Mouse (Mus musculus) kidney, postnatal 0 days (tissue): ENCODE results near the gene Gm45837. TPM values are rescaled to one million over a fixed set of nuclear protein-coding genes. Genes with fewer than 3 reads are reported as not detected.
A peak's percentile ranks its signal among the peaks of the same experiment; 100 is the strongest.

Experiments
- ATAC-seq: fragments of 200-750 bp; cut with Nextera tagmentation; replicated peaks from 2 replicates; pipeline ENCODE4 v1.8.0; 2017; ENCODE audit warnings: low read depth, moderate number of reproducible peaks, moderate TSS enrichment, moderate library complexity; ENCODE audit not compliant: low FRiP score
- DNase-seq: peaks from one replicate; pipeline ENCODE4 v3.0.0-alpha.2; 2016; ENCODE audit warnings: low spot score
- H3K27ac ChIP-seq: fragments of 300-500 bp; sonication (generic); 2 replicates; pipeline ENCODE4 v1.5.1; 2014; ENCODE audit warnings: mild to moderate bottlenecking
- H3K27me3 ChIP-seq: fragments of 300-500 bp; sonication (generic); 2 replicates; pipeline ENCODE4 v1.6.1; 2014; ENCODE audit warnings: low read length, mixed read lengths; ENCODE audit not compliant: insufficient read depth
- H3K36me3 ChIP-seq: fragments of 300-500 bp; sonication (generic); 2 replicates; pipeline ENCODE4 v1.6.1; 2014; ENCODE audit warnings: low read length, mixed read lengths; ENCODE audit not compliant: insufficient read depth
- H3K4me1 ChIP-seq: fragments of 300-500 bp; sonication (generic); replicated peaks from 2 replicates; pipeline ENCODE4 v1.6.1; 2014; ENCODE audit warnings: antibody characterized with exemption, low read length, mixed read lengths; ENCODE audit not compliant: insufficient read depth
- H3K4me2 ChIP-seq: fragments of 300-500 bp; sonication (generic); 2 replicates; pipeline ENCODE4 v1.6.1; 2014; ENCODE audit warnings: mild to moderate bottlenecking, low read length, moderate library complexity, mixed read lengths
- H3K4me3 ChIP-seq: fragments of 300-500 bp; sonication (generic); replicated peaks from 2 replicates; pipeline ENCODE4 v1.5.1; 2014; ENCODE audit warnings: low read depth, low read length
- H3K9ac ChIP-seq: fragments of 300-500 bp; sonication (generic); 2 replicates; pipeline ENCODE4 v1.6.1; 2014; ENCODE audit warnings: low read depth, low read length
- H3K9me3 ChIP-seq: fragments of 300-500 bp; sonication (generic); replicated peaks from 2 replicates; pipeline ENCODE4 v1.6.1; 2016; ENCODE audit warnings: low read length, inconsistent platforms, mixed read lengths
- CTCF ChIP-seq: IDR thresholded peaks from 2 replicates; pipeline ENCODE4 v1.5.1; 2016; ENCODE audit warnings: antibody characterized with exemption, low read depth, mild to moderate bottlenecking, moderate library complexity
- WGBS: fragments of 180-500 bp; shearing (Covaris S2); extraction: QIAGEN DNeasy Blood & Tissue Kit; methylation state at CpG from one replicate; pipeline ENCODE4 v1.1.7; 2014; 5-methylcytosine and 5-hydroxymethylcytosine counted together
- polyA plus RNA-seq: library from polyadenylated mRNA; unstranded; fragments of >200 nt; fragmentation: Nextera tagmentation; extraction: Ambion mirVana; gene quantifications from 2 replicates; pipeline ENCODE4 v1.2.1, GENCODE M21; 2015

Gm45837 gene
- polyA plus RNA-seq, 1 experiment from 2014 or later = 4.5 TPM

DNA sequence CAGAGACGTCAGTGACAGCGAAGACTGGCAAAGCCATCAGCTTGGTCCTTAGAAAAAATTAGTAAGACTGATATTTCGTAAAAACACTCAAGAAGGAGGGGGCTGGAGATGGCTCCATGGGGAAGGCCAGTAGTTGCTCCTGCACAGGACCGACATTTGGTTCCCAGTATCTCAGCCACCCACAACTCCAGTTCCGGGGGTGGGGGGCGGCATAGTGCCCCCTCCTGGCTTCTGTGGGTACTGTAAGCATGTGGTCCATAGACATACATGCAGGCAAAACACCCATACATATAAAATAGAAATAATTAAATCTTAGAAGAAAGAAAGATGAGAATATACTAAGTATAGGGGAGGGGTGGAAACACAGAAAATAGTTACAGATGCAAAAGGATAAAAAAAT lies 105.8 kb downstream of the Gm45837 start:
- Histone ChIP-seq H3K27me3 (no peaks in the 10 kb centered on the region), H3K4me3 (no peak overlapping the region), H3K27ac (no peak overlapping the region), H3K4me2 (no peak overlapping the region), H3K4me1 (no peaks in the 10 kb centered on the region), H3K9me3 (no peaks in the 10 kb centered on the region), H3K9ac (no peak overlapping the region), H3K36me3 (no peaks in the 10 kb centered on the region)
- peak; percentile 19; the same call in 1 of the 2 replicates for TF ChIP-seq CTCF
- ATAC-seq (no peak), DNase-seq (no peak)
- WGBS = 66% methylated on average over 6 of the region's 6 CpGs

DNA sequence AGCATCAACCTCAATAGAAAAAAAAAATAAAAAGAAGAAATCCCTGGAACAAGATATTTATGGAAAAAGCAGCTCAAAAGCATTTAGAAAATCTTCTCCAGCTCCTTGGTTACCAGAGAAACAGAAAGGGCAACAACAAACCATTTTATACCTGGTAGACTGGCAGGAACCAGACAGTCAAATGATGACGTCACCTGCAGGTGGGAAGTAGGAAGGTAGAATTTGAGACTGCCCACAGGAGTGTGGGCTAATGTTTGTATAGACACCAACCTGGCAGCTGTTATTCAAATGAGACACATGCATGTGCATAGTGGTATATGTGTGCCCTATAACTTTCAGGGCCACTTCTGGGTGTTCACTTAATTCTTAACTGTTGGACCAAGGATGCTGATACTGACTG lies 111.0 kb downstream of the Gm45837 start:
- ATAC-seq = no peak
- Histone ChIP-seq H3K9me3 (no peaks in the 10 kb centered on the region), H3K4me2 (no peak overlapping the region), H3K36me3 (no peaks in the 10 kb centered on the region), H3K4me1 (no peaks in the 10 kb centered on the region), H3K27ac (no peak overlapping the region), H3K9ac (no peak overlapping the region), H3K4me3 (no peak overlapping the region), H3K27me3 (no peaks in the 10 kb centered on the region)
- TF ChIP-seq CTCF = no peak
- DNase-seq = no peak
- WGBS = 71% methylated on average over 1 of the region's 1 CpGs

DNA sequence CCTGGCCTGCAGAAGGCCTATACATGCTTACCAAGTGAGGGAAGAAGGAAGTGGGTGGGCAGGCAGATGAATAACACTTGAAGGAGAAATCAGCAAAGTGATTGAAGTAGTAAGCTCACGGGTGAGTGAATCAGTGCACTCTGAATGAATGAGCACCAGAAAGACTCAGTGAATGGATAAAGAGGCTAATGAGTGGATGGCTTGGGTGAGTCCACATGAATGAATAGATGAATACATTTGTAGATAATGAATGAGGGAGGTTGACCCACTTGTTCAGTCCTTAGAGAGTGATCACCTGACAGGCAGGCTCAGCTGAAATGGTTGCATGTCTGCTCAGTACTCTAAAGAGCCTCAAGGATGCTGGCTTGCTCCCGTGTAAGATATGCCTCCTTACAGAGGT lies 112.5 kb downstream of the Gm45837 start:
- Histone ChIP-seq H3K4me1 (no peaks in the 10 kb centered on the region), H3K4me2 (no peak overlapping the region), H3K9ac (no peak overlapping the region), H3K27ac (no peak overlapping the region), H3K36me3 (no peaks in the 10 kb centered on the region), H3K27me3 (no peaks in the 10 kb centered on the region), H3K9me3 (no peaks in the 10 kb centered on the region), H3K4me3 (no peak overlapping the region)
- no peak for DNase-seq
- 63% methylated on average over 2 of the region's 2 CpGs for WGBS
- no peak for TF ChIP-seq CTCF
- no peak for ATAC-seq

DNA sequence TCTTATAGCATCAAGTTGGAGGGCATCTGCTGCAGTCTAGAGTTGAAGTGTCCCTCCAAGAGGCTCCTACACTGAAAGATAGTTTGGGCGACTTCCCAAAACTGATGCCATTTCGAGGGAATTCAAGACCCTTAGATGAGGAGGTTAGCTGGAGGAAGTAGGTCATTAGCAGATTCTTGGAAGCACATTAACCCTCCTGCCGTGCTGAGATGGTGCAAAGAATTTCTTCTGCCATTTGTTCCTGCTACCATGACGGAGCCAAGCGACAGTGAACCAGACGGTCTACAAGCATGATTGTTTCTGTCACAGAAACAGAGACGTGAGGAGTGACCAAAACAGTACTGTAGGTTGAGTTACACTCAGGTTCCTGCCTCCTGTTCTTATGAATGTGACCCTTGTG lies 115.8 kb downstream of the Gm45837 start:
- Histone ChIP-seq H3K4me2 (no peak overlapping the region), H3K9me3 (no peaks in the 10 kb centered on the region), H3K27me3 (no peaks in the 10 kb centered on the region), H3K4me3 (no peak overlapping the region), H3K9ac (no peak overlapping the region), H3K4me1 (no peaks in the 10 kb centered on the region), H3K36me3 (no peaks in the 10 kb centered on the region), H3K27ac (no peak overlapping the region)
- WGBS = 45% methylated on average over 7 of the region's 7 CpGs
- no peak for DNase-seq
- no peak for ATAC-seq
- TF ChIP-seq CTCF = no peak

DNA sequence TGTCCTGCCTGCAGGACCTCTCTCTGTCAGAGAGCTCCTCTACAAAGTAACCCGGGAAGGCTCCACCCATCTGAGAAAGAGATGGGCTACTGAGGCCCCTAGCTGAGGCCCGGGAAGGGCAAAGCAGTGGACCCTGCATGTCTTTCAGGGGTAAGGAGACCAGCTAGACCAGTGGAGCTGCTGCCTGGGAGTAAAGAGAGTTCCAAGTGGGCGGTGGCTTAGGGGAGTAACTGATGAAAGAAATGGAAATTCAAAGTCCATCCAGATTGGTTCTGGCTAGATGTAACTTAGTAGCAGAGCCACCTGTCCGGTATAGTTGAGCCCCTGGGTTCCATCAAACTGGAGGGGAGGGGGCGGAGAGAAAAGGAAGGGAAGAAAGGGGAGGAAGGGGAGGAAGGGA lies 123.7 kb downstream of the Gm45837 start:
- H3K4me2 ChIP-seq = no peak overlapping the region
- no peaks in the 10 kb centered on the region for H3K27me3 ChIP-seq
- TF ChIP-seq CTCF = no peak
- no peaks in the 10 kb centered on the region for H3K4me1 ChIP-seq
- no peak overlapping the region for H3K27ac ChIP-seq
- H3K4me3 ChIP-seq = no peak overlapping the region
- H3K9ac ChIP-seq = no peak overlapping the region
- H3K36me3 ChIP-seq = no peaks in the 10 kb centered on the region
- no peaks in the 10 kb centered on the region for H3K9me3 ChIP-seq
- ATAC-seq (no peak), DNase-seq (no peak)
- 14% methylated on average over 5 of the region's 5 CpGs for WGBS

DNA sequence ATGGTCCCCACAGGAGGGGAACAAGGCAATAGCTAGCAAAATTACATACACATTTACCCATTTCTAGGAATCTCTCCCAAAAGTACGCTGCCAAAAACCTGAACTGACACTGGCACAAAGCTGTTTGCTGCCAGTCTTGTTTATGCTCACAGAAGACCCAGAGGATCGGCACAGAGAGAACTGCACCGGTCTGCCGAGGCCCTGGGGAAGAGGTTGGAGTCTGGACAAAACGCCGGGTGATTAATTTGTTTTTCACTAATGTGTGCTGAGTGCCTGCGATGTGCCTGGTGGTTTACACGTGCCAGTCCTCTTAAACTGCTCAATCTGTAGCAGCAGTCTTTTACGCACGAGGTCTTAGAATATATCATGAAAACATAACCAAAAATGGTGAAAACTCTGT lies 124.4 kb downstream of the Gm45837 start:
- H3K9ac ChIP-seq = no peak overlapping the region
- no peak overlapping the region for H3K4me2 ChIP-seq
- H3K36me3 ChIP-seq = no peaks in the 10 kb centered on the region
- no peak for TF ChIP-seq CTCF
- no peaks in the 10 kb centered on the region for H3K4me1 ChIP-seq
- H3K27ac ChIP-seq = no peak overlapping the region
- H3K9me3 ChIP-seq = no peaks in the 10 kb centered on the region
- H3K27me3 ChIP-seq = no peaks in the 10 kb centered on the region
- 68% methylated on average over 10 of the region's 10 CpGs for WGBS
- no peak overlapping the region for H3K4me3 ChIP-seq
- ATAC-seq (no peak), DNase-seq (no peak)

DNA sequence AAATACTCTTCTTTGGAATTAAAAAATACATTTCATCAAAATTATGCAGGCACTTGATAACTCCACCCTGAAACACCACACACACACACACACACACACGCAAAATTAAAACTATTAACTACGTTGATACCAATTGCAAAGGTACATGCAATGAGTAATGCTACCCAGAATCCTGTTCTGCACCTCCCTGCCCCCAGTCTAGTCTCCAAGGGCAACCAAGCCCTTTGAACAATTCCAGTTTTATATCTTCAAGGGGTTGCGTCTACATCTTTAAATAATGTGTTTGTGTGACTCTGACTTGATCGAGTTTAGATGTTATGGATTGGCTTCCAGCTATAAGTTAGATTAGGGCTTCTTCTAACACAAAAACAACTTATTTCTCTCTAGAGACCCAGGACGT lies 124.8 kb downstream of the Gm45837 start:
- no peak overlapping the region for H3K4me3 ChIP-seq
- no peak overlapping the region for H3K4me2 ChIP-seq
- H3K27me3 ChIP-seq = no peaks in the 10 kb centered on the region
- WGBS = 75% methylated on average over 5 of the region's 5 CpGs
- no peaks in the 10 kb centered on the region for H3K36me3 ChIP-seq
- no peak overlapping the region for H3K9ac ChIP-seq
- DNase-seq (no peak), ATAC-seq (no peak)
- H3K27ac ChIP-seq = no peak overlapping the region
- no peaks in the 10 kb centered on the region for H3K4me1 ChIP-seq
- TF ChIP-seq CTCF = no peak
- H3K9me3 ChIP-seq = no peaks in the 10 kb centered on the region
